Mouse (Mus musculus): ENCODE data around the gene Glud1. TPM values are rescaled to one million over a fixed set of nuclear protein-coding genes. Genes with fewer than 3 reads are reported as not detected.

Gene Glud1
- polyA plus RNA-seq, 1 experiment from 2014 or later, result 72.7 TPM

DNA sequence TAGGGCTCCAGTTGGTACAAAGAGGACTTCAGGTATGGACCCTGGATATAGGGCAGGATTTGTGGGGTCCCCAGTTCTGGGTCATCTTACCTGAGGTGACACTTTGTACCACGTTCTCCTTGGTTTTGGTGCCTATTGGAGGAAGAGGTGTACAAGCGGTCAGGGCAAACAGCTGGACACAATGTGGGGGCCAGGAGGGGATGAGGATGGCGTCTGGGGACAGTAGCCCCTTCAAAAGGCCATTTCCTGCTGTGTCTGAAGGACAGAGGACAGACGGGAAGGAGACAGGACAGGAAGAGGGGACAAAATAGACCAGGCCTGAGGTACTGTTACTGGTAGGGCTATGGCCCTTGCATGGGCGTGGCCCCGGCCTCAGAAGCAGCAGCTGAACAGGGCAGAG is 63.1 kb downstream of the Glud1 start:
- H3K27ac ChIP-seq (replicated peaks; ENCODE audit: low read depth, low read length), result no peak overlapping the region
- ATAC-seq (ENCODE audit: low read depth), result no peak
- DNase-seq (ENCODE audit: low spot score), result no peak
- H3K9me3 ChIP-seq (ENCODE audit: control insufficient read depth, low read length), result no peaks in the 10 kb centered on the region
- H3K4me3 ChIP-seq (ENCODE audit: low read depth, low read length), result no peak overlapping the region
- peaks cover 4% of the 10 kb centered on the region for H3K4me1 ChIP-seq (ENCODE audit: control insufficient read depth, insufficient read depth, low read length)
- WGBS, result 77% methylated on average over 6 of the region's 6 CpGs
- H3K9ac ChIP-seq (ENCODE audit: low read depth, low read length), result no peak overlapping the region
- H3K27me3 ChIP-seq (replicated peaks; ENCODE audit: control insufficient read depth, insufficient read depth, low read length), result no peaks in the 10 kb centered on the region
- no peak overlapping the region for H3K4me2 ChIP-seq (ENCODE audit: low read depth, low read length)
- no peaks in the 10 kb centered on the region for H3K36me3 ChIP-seq (ENCODE audit: control insufficient read depth, insufficient read depth, low read length)

DNA sequence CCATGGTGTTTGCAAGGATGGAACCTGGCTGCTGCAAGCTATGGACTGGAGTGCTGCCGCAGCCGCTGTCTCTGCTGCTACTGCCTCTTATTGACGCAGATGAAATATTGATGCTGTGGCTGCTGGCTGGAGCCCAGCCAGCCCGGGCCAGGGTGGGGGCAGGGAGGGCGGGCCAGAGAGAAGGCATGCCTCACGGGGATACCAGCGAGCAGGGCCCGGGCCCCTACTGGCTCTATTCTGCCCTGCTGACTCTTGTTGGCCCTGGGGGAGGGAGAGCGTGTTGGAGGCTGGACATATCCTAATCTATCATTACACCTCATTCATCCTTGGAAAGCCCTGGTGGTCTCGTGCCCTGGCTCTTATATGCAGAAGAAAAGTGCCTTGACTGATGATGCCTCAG is 64.0 kb downstream of the Glud1 start, which contains the start of gene Sncg:
TSS of gene Sncg (minus strand) at position 213 of the 400 bp plus-strand sequence.
- no peak within 1 kb of the TSS for H3K9ac ChIP-seq (ENCODE audit: low read depth, low read length)
- peaks cover 9% of the 10 kb centered on the region for H3K4me1 ChIP-seq (ENCODE audit: control insufficient read depth, insufficient read depth, low read length)
- H3K4me2 ChIP-seq (ENCODE audit: low read depth, low read length), result no peak within 1 kb of the TSS
- no peak within 1 kb of the TSS for H3K27ac ChIP-seq (replicated peaks; ENCODE audit: low read depth, low read length)
- DNase-seq (ENCODE audit: low spot score), result no peak
- no peak within 1 kb of the TSS for H3K4me3 ChIP-seq (ENCODE audit: low read depth, low read length)
- H3K36me3 ChIP-seq (ENCODE audit: control insufficient read depth, insufficient read depth, low read length), result no peaks in the 10 kb centered on the region
- no peaks in the 10 kb centered on the region for H3K9me3 ChIP-seq (ENCODE audit: control insufficient read depth, low read length)
- no peak for ATAC-seq (ENCODE audit: low read depth)
- WGBS, result 57% methylated on average over 10 of the region's 10 CpGs
- no peaks in the 10 kb centered on the region for H3K27me3 ChIP-seq (replicated peaks; ENCODE audit: control insufficient read depth, insufficient read depth, low read length)

DNA sequence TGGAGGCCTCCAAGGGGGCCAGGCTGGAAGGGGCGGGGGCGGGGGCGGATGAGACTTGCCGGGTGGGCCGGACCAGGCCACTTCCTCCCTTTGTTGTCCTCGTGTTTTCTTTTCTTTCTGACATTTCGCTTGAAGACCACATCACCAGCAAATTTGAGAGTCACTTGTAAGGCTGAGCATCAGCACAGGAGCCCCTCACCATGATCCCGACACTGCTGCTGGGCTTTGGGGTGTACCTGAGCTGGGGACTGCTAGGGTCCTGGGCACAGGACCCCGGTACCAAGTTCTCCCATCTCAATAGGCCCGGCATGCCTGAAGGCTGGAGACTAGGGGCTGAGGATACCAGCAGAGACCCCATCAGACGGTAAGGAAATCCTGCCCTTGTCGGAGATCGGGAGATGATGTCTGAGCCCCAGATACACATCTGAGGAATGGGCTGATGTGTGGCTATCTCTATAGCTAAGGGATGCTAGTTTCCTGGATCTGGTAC is 64.9 kb downstream of the Glud1 start, which contains the start of gene Mmrn2:
TSS of gene Mmrn2 (plus strand) at position 51 of the 490 bp plus-strand sequence.
- 74% methylated on average over 13 of the region's 13 CpGs for WGBS
- ATAC-seq (ENCODE audit: low read depth), result no peak
- no peaks in the 10 kb centered on the region for H3K27me3 ChIP-seq (replicated peaks; ENCODE audit: control insufficient read depth, insufficient read depth, low read length)
- H3K4me2 ChIP-seq (ENCODE audit: low read depth, low read length), result no peak within 1 kb of the TSS; the same call in 1 of the 2 replicates
- no peak within 1 kb of the TSS for H3K27ac ChIP-seq (replicated peaks; ENCODE audit: low read depth, low read length)
- no peaks in the 10 kb centered on the region for H3K36me3 ChIP-seq (ENCODE audit: control insufficient read depth, insufficient read depth, low read length)
- no peaks in the 10 kb centered on the region for H3K9me3 ChIP-seq (ENCODE audit: control insufficient read depth, low read length)
- no peak within 1 kb of the TSS for H3K4me3 ChIP-seq (ENCODE audit: low read depth, low read length)
- H3K9ac ChIP-seq (ENCODE audit: low read depth, low read length), result no peak within 1 kb of the TSS
- H3K4me1 ChIP-seq (ENCODE audit: control insufficient read depth, insufficient read depth, low read length), result peaks cover 9% of the 10 kb centered on the region
- DNase-seq (ENCODE audit: low spot score), result no peak

DNA sequence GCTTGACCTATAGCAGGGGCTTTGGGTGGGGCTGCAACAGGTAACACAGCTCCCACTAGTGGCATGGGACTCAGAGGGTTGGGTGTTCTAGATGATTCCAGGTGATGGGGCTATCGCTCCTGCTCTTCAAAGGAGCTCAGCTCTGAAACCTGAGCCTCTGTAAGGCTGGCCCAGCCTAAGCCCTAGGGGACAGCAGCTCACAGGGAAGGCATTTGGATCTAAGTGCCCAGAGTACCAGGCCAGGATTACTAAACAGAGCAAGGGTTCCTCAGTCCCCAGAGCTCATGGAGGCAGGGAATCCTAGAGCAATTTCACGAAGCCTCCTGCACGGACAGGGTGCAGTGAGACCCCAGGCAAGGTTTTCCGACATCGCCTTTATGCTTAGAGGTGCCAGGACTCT is 65.4 kb downstream of the Glud1 start:
- Histone ChIP-seq H3K4me1 (ENCODE audit: control insufficient read depth, insufficient read depth, low read length) (peaks cover 9% of the 10 kb centered on the region), H3K4me3 (ENCODE audit: low read depth, low read length) (no peak overlapping the region), H3K9ac (ENCODE audit: low read depth, low read length) (no peak overlapping the region), H3K36me3 (ENCODE audit: control insufficient read depth, insufficient read depth, low read length) (no peaks in the 10 kb centered on the region), H3K4me2 (ENCODE audit: low read depth, low read length) (no peak overlapping the region; the same call in 1 of the 2 replicates), H3K9me3 (ENCODE audit: control insufficient read depth, low read length) (no peaks in the 10 kb centered on the region), H3K27me3 (replicated peaks; ENCODE audit: control insufficient read depth, insufficient read depth, low read length) (no peaks in the 10 kb centered on the region), H3K27ac (replicated peaks; ENCODE audit: low read depth, low read length) (no peak overlapping the region)
- ATAC-seq (ENCODE audit: low read depth) (no peak), DNase-seq (ENCODE audit: low spot score) (no peak)
- WGBS, result 73% methylated on average over 5 of the region's 5 CpGs

DNA sequence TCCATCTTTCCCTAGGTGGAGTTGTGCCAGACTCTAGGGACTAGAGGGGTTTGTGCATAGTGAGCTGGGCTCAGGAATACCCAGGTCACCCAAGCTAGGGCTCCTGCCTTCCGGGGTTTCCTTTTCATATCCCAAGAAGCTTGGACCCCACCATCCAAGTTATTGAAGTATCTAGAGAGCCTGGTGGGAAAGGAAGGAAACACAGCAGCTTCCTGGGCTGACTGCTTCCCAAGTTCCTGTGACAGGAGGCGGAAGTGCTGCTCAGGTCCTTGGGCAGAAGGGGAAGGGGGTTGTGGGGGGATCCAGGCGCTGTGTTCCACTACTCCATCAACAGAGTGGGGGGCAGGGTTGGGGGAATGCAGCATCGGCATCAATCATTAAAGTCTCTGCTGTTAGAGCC is 66.6 kb downstream of the Glud1 start:
- no peaks in the 10 kb centered on the region for H3K27me3 ChIP-seq (replicated peaks; ENCODE audit: control insufficient read depth, insufficient read depth, low read length)
- H3K4me3 ChIP-seq (ENCODE audit: low read depth, low read length), result no peak overlapping the region
- H3K36me3 ChIP-seq (ENCODE audit: control insufficient read depth, insufficient read depth, low read length), result no peaks in the 10 kb centered on the region
- H3K4me2 ChIP-seq (ENCODE audit: low read depth, low read length), result no peak overlapping the region
- WGBS, result 69% methylated on average over 4 of the region's 4 CpGs
- DNase-seq (ENCODE audit: low spot score), result no peak
- H3K9me3 ChIP-seq (ENCODE audit: control insufficient read depth, low read length), result no peaks in the 10 kb centered on the region
- peaks cover 9% of the 10 kb centered on the region for H3K4me1 ChIP-seq (ENCODE audit: control insufficient read depth, insufficient read depth, low read length)
- no peak for ATAC-seq (ENCODE audit: low read depth)
- no peak overlapping the region for H3K27ac ChIP-seq (replicated peaks; ENCODE audit: low read depth, low read length)
- H3K9ac ChIP-seq (ENCODE audit: low read depth, low read length), result no peak overlapping the region

DNA sequence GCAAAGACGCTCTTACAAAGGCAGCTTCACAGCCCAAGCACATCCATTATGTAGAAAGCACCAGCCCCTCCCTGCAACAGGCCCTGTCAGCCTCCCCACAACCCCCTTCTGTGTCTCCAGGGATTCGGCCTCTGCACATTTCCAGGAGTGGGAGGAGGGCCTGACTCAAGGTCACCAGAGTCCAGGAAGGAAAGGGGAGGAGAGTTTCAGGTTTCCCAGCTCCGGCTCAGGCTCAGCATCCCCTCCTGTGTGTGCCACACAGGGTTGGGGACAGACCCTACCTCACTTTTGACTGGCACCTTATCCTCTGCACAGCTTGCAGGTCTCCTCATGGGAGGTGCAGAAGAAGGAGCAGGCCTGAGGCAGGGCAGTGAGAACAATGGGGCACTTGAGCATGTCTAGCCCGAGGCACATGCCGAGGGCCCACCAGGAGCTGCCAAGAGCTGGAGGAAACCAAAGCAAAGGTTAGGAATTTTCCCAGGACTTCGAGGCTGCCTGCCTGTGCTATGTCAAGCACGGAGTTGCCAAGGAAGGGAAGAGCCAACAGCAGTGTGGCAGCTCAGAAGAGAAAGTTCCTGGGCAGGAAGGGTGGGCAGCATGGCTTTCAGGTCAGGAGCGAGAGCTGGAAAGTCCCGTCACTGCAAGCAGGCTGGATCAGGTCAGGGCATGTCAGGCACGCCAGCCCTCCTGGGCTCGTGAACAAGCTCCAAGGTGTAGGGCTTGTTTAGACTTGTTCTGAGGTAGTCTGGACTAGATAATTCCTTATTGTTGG is 68.2 kb downstream of the Glud1 start:
- Histone ChIP-seq H3K9me3 (ENCODE audit: control insufficient read depth, low read length) (no peaks in the 10 kb centered on the region), H3K9ac (ENCODE audit: low read depth, low read length) (no peak overlapping the region), H3K4me1 (ENCODE audit: control insufficient read depth, insufficient read depth, low read length) (peaks cover 9% of the 10 kb centered on the region), H3K27ac (replicated peaks; ENCODE audit: low read depth, low read length) (peak overlapping the region; percentile 50), H3K36me3 (ENCODE audit: control insufficient read depth, insufficient read depth, low read length) (no peaks in the 10 kb centered on the region), H3K4me3 (ENCODE audit: low read depth, low read length) (no peak overlapping the region), H3K4me2 (ENCODE audit: low read depth, low read length) (peak overlapping the region; percentile 21), H3K27me3 (replicated peaks; ENCODE audit: control insufficient read depth, insufficient read depth, low read length) (no peaks in the 10 kb centered on the region)
- DNase-seq (ENCODE audit: low spot score) (peak; percentile 70), ATAC-seq (ENCODE audit: low read depth) (peak; percentile 72)
- WGBS, result 23% methylated on average over 11 of the region's 11 CpGs

DNA sequence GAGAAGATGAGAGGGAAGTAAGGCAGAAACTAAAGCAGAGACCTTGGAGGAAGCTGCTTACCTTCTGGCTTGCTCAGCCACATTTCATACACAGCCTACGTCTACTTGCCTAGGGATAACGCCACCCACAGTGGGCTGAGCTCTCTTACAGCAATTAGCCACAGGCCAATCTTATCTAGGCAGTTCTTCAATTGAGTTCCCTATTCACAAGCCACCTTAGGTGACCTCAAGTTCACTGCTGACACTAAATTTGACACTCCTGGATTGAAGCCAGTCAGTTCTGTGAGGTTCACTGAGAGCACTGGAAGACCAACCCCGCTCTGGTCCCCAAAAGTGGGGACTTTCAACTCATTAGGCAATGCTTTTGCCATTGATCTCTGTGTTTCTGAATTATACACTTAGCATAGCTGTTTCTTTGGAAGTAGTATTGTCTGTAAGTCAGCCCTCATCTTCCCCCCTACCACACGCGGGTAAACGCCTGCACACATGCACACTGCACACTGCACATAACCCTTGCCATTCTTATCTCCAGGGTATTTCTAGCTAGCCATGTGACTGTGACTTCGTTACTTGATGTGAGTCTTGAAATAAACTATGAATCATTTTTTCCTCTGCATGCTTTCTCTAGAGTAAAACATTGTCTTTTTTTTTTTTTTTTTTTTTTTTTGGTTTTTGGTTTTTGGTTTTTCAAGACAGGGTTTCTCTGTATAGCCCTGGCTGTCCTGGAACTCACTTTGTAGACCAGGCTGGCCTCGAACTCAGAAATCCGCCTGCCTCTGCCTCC is 72.6 kb downstream of the Glud1 start:
- ATAC-seq (ENCODE audit: low read depth) (no peak), DNase-seq (ENCODE audit: low spot score) (no peak)
- Histone ChIP-seq H3K9ac (ENCODE audit: low read depth, low read length) (no peak overlapping the region), H3K4me3 (ENCODE audit: low read depth, low read length) (no peak overlapping the region), H3K27me3 (replicated peaks; ENCODE audit: control insufficient read depth, insufficient read depth, low read length) (no peaks in the 10 kb centered on the region), H3K36me3 (ENCODE audit: control insufficient read depth, insufficient read depth, low read length) (no peaks in the 10 kb centered on the region), H3K9me3 (ENCODE audit: control insufficient read depth, low read length) (no peaks in the 10 kb centered on the region), H3K4me2 (ENCODE audit: low read depth, low read length) (no peak overlapping the region), H3K4me1 (ENCODE audit: control insufficient read depth, insufficient read depth, low read length) (peaks cover 9% of the 10 kb centered on the region), H3K27ac (replicated peaks; ENCODE audit: low read depth, low read length) (no peak overlapping the region)
- WGBS, result 91% methylated on average over 9 of the region's 9 CpGs

DNA sequence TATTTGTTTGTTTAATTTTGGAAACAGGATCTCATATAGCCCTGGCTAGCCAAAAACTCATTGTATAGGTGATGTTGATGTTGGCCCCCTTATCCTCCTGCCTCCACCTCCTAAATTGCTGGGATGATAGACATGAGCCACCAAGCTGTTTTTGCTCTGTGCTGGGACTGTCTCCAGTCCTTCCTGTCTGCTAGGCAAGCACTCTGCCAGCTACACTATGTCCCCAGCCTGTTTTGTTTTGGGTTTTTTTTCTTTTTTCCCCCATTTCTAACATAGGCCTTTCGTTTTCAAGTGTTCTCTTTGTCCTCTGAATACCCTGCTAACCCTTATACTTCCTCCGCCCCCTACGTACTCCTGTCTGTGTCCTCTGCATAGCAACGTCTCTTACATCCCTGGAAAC is 82.8 kb downstream of the Glud1 start:
- DNase-seq (ENCODE audit: low spot score) (no peak), ATAC-seq (ENCODE audit: low read depth) (no peak)
- no peaks in the 10 kb centered on the region for H3K4me1 ChIP-seq (ENCODE audit: control insufficient read depth, insufficient read depth, low read length)
- no peak overlapping the region for H3K9ac ChIP-seq (ENCODE audit: low read depth, low read length)
- no peaks in the 10 kb centered on the region for H3K27me3 ChIP-seq (replicated peaks; ENCODE audit: control insufficient read depth, insufficient read depth, low read length)
- WGBS, result 58% methylated on average over 4 of the region's 4 CpGs
- no peak overlapping the region for H3K27ac ChIP-seq (replicated peaks; ENCODE audit: low read depth, low read length)
- H3K4me2 ChIP-seq (ENCODE audit: low read depth, low read length), result no peak overlapping the region
- 0 out of 2 replicates have a peak, but pooled peaks cover 3% of the 10 kb centered on the region for H3K36me3 ChIP-seq (ENCODE audit: control insufficient read depth, insufficient read depth, low read length)
- no peaks in the 10 kb centered on the region for H3K9me3 ChIP-seq (ENCODE audit: control insufficient read depth, low read length)
- H3K4me3 ChIP-seq (ENCODE audit: low read depth, low read length), result no peak overlapping the region
